Mouse (Mus musculus) intestine, embryonic 15.5 days (tissue): ENCODE measurements around the gene Smpd1. TPM values are rescaled to one million over a fixed set of nuclear protein-coding genes. Genes with fewer than 3 reads are reported as not detected.

Source experiments
- ATAC-seq: fragments of 200-750 bp; cut with Nextera tagmentation; 2 replicates; pipeline ENCODE4 v1.8.0; 2017; ENCODE audit warnings: moderate TSS enrichment, moderate library complexity
- H3K27ac ChIP-seq: fragments of 300-500 bp; sonication (generic); 2 replicates; pipeline ENCODE4 v1.5.1; 2015; ENCODE audit warnings: mild to moderate bottlenecking, inconsistent platforms
- H3K27me3 ChIP-seq: fragments of 300-500 bp; sonication (generic); replicated peaks from 2 replicates; pipeline ENCODE4 v1.6.1; 2015; ENCODE audit warnings: inconsistent platforms
- H3K36me3 ChIP-seq: fragments of 300-500 bp; sonication (generic); 2 replicates; pipeline ENCODE4 v1.6.1; 2015; ENCODE audit warnings: inconsistent platforms
- H3K4me1 ChIP-seq: fragments of 300-500 bp; sonication (generic); replicated peaks from 2 replicates; pipeline ENCODE4 v1.6.1; 2015; ENCODE audit warnings: inconsistent platforms
- H3K4me2 ChIP-seq: fragments of 300-500 bp; sonication (generic); replicated peaks from 2 replicates; pipeline ENCODE4 v1.6.1; 2015; ENCODE audit warnings: mild to moderate bottlenecking, inconsistent platforms
- H3K4me3 ChIP-seq: fragments of 300-500 bp; sonication (generic); replicated peaks from 2 replicates; pipeline ENCODE4 v1.5.1; 2015; ENCODE audit warnings: inconsistent platforms
- H3K9ac ChIP-seq: fragments of 300-500 bp; sonication (generic); 2 replicates; pipeline ENCODE4 v1.6.1; 2015; ENCODE audit warnings: inconsistent platforms
- H3K9me3 ChIP-seq: fragments of 300-500 bp; sonication (generic); 2 replicates; pipeline ENCODE4 v1.6.1; 2016; ENCODE audit warnings: inconsistent platforms
- WGBS: fragments of 180-500 bp; shearing (Covaris S2); methylation state at CpG from one replicate; pipeline ENCODE4 v1.1.7; 2015; 5-methylcytosine and 5-hydroxymethylcytosine counted together
- polyA plus RNA-seq: library from polyadenylated mRNA; unstranded; fragments of >200 nt; fragmentation: Nextera tagmentation; extraction: Ambion mirVana; gene quantifications from 2 replicates; pipeline ENCODE4 v1.2.1, GENCODE M21; 2015

Gene Smpd1
- polyA plus RNA-seq, 1 experiment from 2014 or later = 29.0 TPM

GRCm38 (mm10) chr7:105528094-105528493 lies 26.1 kb upstream of the Smpd1 start:
- Histone ChIP-seq H3K36me3 (no peaks in the 10 kb centered on the region), H3K27ac (no peak overlapping the region), H3K27me3 (no peaks in the 10 kb centered on the region), H3K9me3 (no peaks in the 10 kb centered on the region), H3K9ac (no peak overlapping the region), H3K4me1 (no peaks in the 10 kb centered on the region), H3K4me2 (no peak overlapping the region), H3K4me3 (no peak overlapping the region)
- 82% methylated on average over 4 of the region's 4 CpGs for WGBS
- ATAC-seq = no peak; the same call in 1 of the 2 replicates

GRCm38 (mm10) chr7:105534162-105534561 lies 20.0 kb upstream of the Smpd1 start:
- H3K9ac ChIP-seq = no peak overlapping the region
- ATAC-seq = no peak
- WGBS = 84% methylated on average over 3 of the region's 3 CpGs
- no peak overlapping the region for H3K4me2 ChIP-seq
- H3K36me3 ChIP-seq = no peaks in the 10 kb centered on the region
- H3K27ac ChIP-seq = no peak overlapping the region
- H3K4me1 ChIP-seq = no peaks in the 10 kb centered on the region
- no peaks in the 10 kb centered on the region for H3K9me3 ChIP-seq
- H3K4me3 ChIP-seq = no peak overlapping the region
- no peaks in the 10 kb centered on the region for H3K27me3 ChIP-seq

GRCm38 (mm10) chr7:105545986-105546385 lies 8.2 kb upstream of the Smpd1 start:
- Histone ChIP-seq H3K4me1 (no peaks in the 10 kb centered on the region), H3K4me2 (no peak overlapping the region), H3K4me3 (no peak overlapping the region), H3K9me3 (no peaks in the 10 kb centered on the region), H3K27me3 (no peaks in the 10 kb centered on the region), H3K27ac (no peak overlapping the region), H3K9ac (no peak overlapping the region), H3K36me3 (no peaks in the 10 kb centered on the region)
- ATAC-seq = no peak
- 58% methylated on average over 8 of the region's 8 CpGs for WGBS

- Histone ChIP-seq H3K27me3 (no peaks in the 10 kb centered on the region), H3K27ac (no peak overlapping the region), H3K4me1 (no peaks in the 10 kb centered on the region), H3K9ac (no peak overlapping the region), H3K9me3 (no peaks in the 10 kb centered on the region), H3K4me3 (no peak overlapping the region), H3K36me3 (no peaks in the 10 kb centered on the region), H3K4me2 (no peak overlapping the region)
- no peak for ATAC-seq
- 83% methylated on average over 7 of the region's 7 CpGs for WGBS
Measured at GRCm38 (mm10) chr7:105547970-105548369, 6.2 kb upstream of the Smpd1 start.

- H3K9me3 ChIP-seq = no peaks in the 10 kb centered on the region
- H3K4me3 ChIP-seq = no peak overlapping the region
- no peaks in the 10 kb centered on the region for H3K36me3 ChIP-seq
- 0 out of 2 replicates have a peak, but pooled peaks cover 2% of the 10 kb centered on the region for H3K4me1 ChIP-seq
- H3K27me3 ChIP-seq = no peaks in the 10 kb centered on the region
- 46% methylated on average over 6 of the region's 6 CpGs for WGBS
- no peak for ATAC-seq
- H3K27ac ChIP-seq = no peak overlapping the region
- H3K4me2 ChIP-seq = no peak overlapping the region
- H3K9ac ChIP-seq = no peak overlapping the region
Measured at GRCm38 (mm10) chr7:105549035-105549434, 5.1 kb upstream of the Smpd1 start.

- WGBS = 31% methylated on average over 27 of the region's 27 CpGs
- Histone ChIP-seq H3K4me2 (peak overlapping the region; percentile 87), H3K27me3 (no peaks in the 10 kb centered on the region), H3K9me3 (no peaks in the 10 kb centered on the region), H3K27ac (no peak overlapping the region), H3K4me1 (peaks cover 12% of the 10 kb centered on the region), H3K9ac (peak overlapping the region; percentile 74), H3K4me3 (peak overlapping the region; percentile 74), H3K36me3 (no peaks in the 10 kb centered on the region)
- peak; percentile 9 for ATAC-seq
Measured at GRCm38 (mm10) chr7:105553456-105554211, 526 bp upstream of the Smpd1 start.

- 87% methylated on average over 10 of the region's 10 CpGs for WGBS
Measured at GRCm38 (mm10) chr7:105555571-105555970, 1.4 kb downstream of the Smpd1 start.

GRCm38 (mm10) chr7:105556406-105556805 lies 2.2 kb downstream of the Smpd1 start:
- no peaks in the 10 kb centered on the region for H3K27me3 ChIP-seq
- H3K27ac ChIP-seq = no peak overlapping the region
- peaks cover 12% of the 10 kb centered on the region for H3K4me1 ChIP-seq
- no peak overlapping the region for H3K4me2 ChIP-seq
- WGBS = 86% methylated on average over 8 of the region's 8 CpGs
- no peak overlapping the region for H3K9ac ChIP-seq
- no peak for ATAC-seq
- no peak overlapping the region for H3K4me3 ChIP-seq
- no peaks in the 10 kb centered on the region for H3K9me3 ChIP-seq
- 0 out of 2 replicates have a peak, but pooled peaks cover 2% of the 10 kb centered on the region for H3K36me3 ChIP-seq

More at GRCm38 (mm10) chr7:105555571-105555970, 1.4 kb downstream of the Smpd1 start:
- H3K27ac ChIP-seq = no peak overlapping the region
- H3K36me3 ChIP-seq = 0 out of 2 replicates have a peak, but pooled peaks cover 2% of the 10 kb centered on the region
- no peak overlapping the region for H3K4me2 ChIP-seq
- H3K27me3 ChIP-seq = no peaks in the 10 kb centered on the region
- no peak overlapping the region for H3K4me3 ChIP-seq
- peaks cover 12% of the 10 kb centered on the region for H3K4me1 ChIP-seq
- H3K9ac ChIP-seq = 0 out of 2 replicates have a peak overlapping the region, but pooled peaks have one; percentile 74
- H3K9me3 ChIP-seq = no peaks in the 10 kb centered on the region
- no peak for ATAC-seq

DNA sequence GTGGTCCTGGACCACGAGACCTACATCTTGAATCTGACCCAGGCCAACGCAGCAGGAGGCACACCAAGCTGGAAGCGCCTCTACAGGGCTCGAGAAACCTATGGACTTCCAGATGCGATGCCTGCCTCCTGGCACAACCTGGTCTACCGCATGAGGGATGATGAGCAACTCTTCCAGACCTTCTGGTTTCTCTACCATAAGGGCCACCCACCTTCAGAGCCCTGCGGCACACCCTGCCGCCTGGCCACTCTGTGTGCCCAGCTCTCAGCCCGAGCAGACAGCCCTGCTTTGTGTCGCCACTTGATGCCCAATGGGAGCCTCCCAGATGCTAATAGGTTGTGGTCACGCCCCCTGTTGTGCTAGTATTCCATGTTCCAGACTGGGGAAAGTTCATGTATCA lies 3.5 kb downstream of the Smpd1 start:
- WGBS = 87% methylated on average over 11 of the region's 11 CpGs
- Histone ChIP-seq H3K9me3 (no peaks in the 10 kb centered on the region), H3K27me3 (no peaks in the 10 kb centered on the region), H3K36me3 (0 out of 2 replicates have a peak, but pooled peaks cover 2% of the 10 kb centered on the region), H3K4me3 (no peak overlapping the region), H3K9ac (no peak overlapping the region), H3K27ac (no peak overlapping the region), H3K4me1 (peaks cover 12% of the 10 kb centered on the region), H3K4me2 (no peak overlapping the region)
- ATAC-seq = no peak

- H3K9ac ChIP-seq = no peak overlapping the region
- H3K9me3 ChIP-seq = no peaks in the 10 kb centered on the region
- no peak overlapping the region for H3K4me2 ChIP-seq
- no peak overlapping the region for H3K27ac ChIP-seq
- H3K4me1 ChIP-seq = peaks cover 10% of the 10 kb centered on the region
- H3K36me3 ChIP-seq = 0 out of 2 replicates have a peak, but pooled peaks cover 2% of the 10 kb centered on the region
- WGBS = 89% methylated on average over 9 of the region's 9 CpGs
- H3K4me3 ChIP-seq = no peak overlapping the region
- ATAC-seq = no peak
- no peaks in the 10 kb centered on the region for H3K27me3 ChIP-seq
Measured at GRCm38 (mm10) chr7:105559016-105559415, 4.9 kb downstream of the Smpd1 start.

- Histone ChIP-seq H3K4me2 (no peak overlapping the region), H3K27me3 (no peaks in the 10 kb centered on the region), H3K4me1 (no peaks in the 10 kb centered on the region), H3K27ac (no peak overlapping the region), H3K9me3 (no peaks in the 10 kb centered on the region), H3K36me3 (peaks cover 9% of the 10 kb centered on the region; the same call in 1 of the 2 replicates), H3K4me3 (no peak overlapping the region), H3K9ac (no peak overlapping the region)
- WGBS = 88% methylated on average over 3 of the region's 3 CpGs
- ATAC-seq = no peak
Measured at GRCm38 (mm10) chr7:105562317-105562716, 8.2 kb downstream of the Smpd1 start.

DNA sequence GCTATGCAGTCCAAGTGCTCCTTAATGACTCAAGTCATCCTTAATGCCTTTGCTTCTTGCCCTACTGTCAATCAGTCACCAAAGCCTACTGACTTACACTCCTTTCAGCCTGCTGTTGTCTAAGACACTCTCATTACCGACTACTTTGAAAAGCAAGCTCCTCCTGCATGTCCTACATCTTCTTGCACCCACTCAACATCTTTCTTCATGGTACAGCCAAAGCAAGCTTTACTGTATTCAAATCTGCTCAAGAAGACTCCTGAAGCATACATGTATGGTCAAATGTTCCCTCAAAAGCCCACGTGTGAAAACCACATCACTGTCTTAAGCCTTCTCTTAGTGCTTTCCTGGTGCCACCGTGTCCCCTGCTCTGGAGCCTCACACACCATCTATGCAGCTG lies 9.2 kb downstream of the Smpd1 start:
- Histone ChIP-seq H3K27ac (no peak overlapping the region), H3K9ac (no peak overlapping the region), H3K4me1 (0 out of 2 replicates have a peak, but pooled peaks cover under 1% of the 10 kb centered on the region), H3K4me2 (no peak overlapping the region), H3K4me3 (no peak overlapping the region), H3K9me3 (no peaks in the 10 kb centered on the region), H3K27me3 (no peaks in the 10 kb centered on the region), H3K36me3 (peaks cover 9% of the 10 kb centered on the region; the same call in 1 of the 2 replicates)
- no peak for ATAC-seq
- WGBS = 79% methylated on average over 3 of the region's 3 CpGs
